Mouse (Mus musculus) layer of hippocampus, postnatal 36 days (tissue): ENCODE results near the gene Dnajc30. TPM values are rescaled to one million over a fixed set of nuclear protein-coding genes. Genes with fewer than 3 reads are reported as not detected.

ENCODE experiments used
- DNase-seq, 2 experiments: peaks; one replicate each; pipeline ENCODE4 v3.0.0; 2022
- total RNA-seq, 2 experiments: library from RNA; stranded (reverse); gene quantifications; 2 replicates each; pipeline ENCODE4 v1.2.3; 2021

Gene Dnajc30
- total RNA-seq, 2 experiments from 2014 or later = 38.3 to 38.4 TPM

- DNase-seq = no peak
Observed at GRCm38 (mm10) chr5:135109426-135109825, 45.4 kb downstream of the Dnajc30 start.

- no peak for DNase-seq
Observed at GRCm38 (mm10) chr5:135109976-135110375, 46.0 kb downstream of the Dnajc30 start.

- DNase-seq = no peak
Observed at GRCm38 (mm10) chr5:135113782-135114181, 49.8 kb downstream of the Dnajc30 start.

GRCm38 (mm10) chr5:135115241-135115640 is 51.2 kb downstream of the Dnajc30 start:
- no peak for DNase-seq

Other genes starting within 250 kb of the Dnajc30 start
- gene Tmem270, start 157.5 kb upstream of the Dnajc30 start, total RNA-seq = not detected
- not detected for gene Cldn13, start 148.7 kb upstream of the Dnajc30 start, total RNA-seq
- gene Mettl27, start 131.8 kb upstream of the Dnajc30 start, total RNA-seq = 1 to 10 TPM; 7.1 to 8.4 TPM
- not detected for gene Cldn4, start 117.3 kb upstream of the Dnajc30 start, total RNA-seq
- gene Cldn3, start 78.0 kb upstream of the Dnajc30 start, total RNA-seq = under 1 TPM; 0.61 to 0.92 TPM
- 10 to 100 TPM; 27.7 to 33.1 TPM for gene Abhd11, start 55.0 kb upstream of the Dnajc30 start, total RNA-seq
- 10 to 100 TPM; 96.3 to 96.4 TPM for gene Stx1a, start 40.7 kb upstream of the Dnajc30 start, total RNA-seq
- gene Bud23, start 757 bp downstream of the Dnajc30 start, total RNA-seq = 10 to 100 TPM; 49.4 to 60.1 TPM
- gene Vps37d, start 14.1 kb downstream of the Dnajc30 start, total RNA-seq = 10 to 100 TPM; 27.1 to 30.9 TPM
- 1 to 10 TPM; 3.6 to 5.2 TPM for gene Mlxipl, start 25.7 kb downstream of the Dnajc30 start, total RNA-seq
- gene Tbl2, start 85.5 kb downstream of the Dnajc30 start, total RNA-seq = 10 to 100 TPM; 32.3 to 33.0 TPM
- 10 to 100 TPM; 51.2 to 51.5 TPM for gene Bcl7b, start 104.1 kb downstream of the Dnajc30 start, total RNA-seq
- gene Baz1b, start 123.1 kb downstream of the Dnajc30 start, total RNA-seq = 10 to 100 TPM; 78.5 to 86.3 TPM
- 1 to 10 TPM; 4.1 to 5.7 TPM for gene Fzd9, start 187.0 kb downstream of the Dnajc30 start, total RNA-seq